Mouse (Mus musculus) G1E-ER4 (cell line): ENCODE data around the gene Gm9376. TPM values are rescaled to one million over a fixed set of nuclear protein-coding genes. Genes with fewer than 3 reads are reported as not detected.
A peak's percentile ranks its signal among the peaks of the same experiment; 100 is the strongest.

Experiments used
- GATA1 ChIP-seq: IDR thresholded peaks from one replicate; pipeline ENCODE4 v1.8.0; 2012; ENCODE audit warnings: low read length, inconsistent platforms
- polyA plus RNA-seq: library from polyadenylated mRNA; stranded (reverse); fragments of >175 nt; gene quantifications from 2 replicates; pipeline ENCODE4 v1.2.3, GENCODE M21; 2012

The Gm9376 gene
- polyA plus RNA-seq, 1 experiment: not detected

GRCm38 (mm10) chr14:118253381-118253780, 13.4 kb upstream of the Gm9376 start:
- no peak for TF ChIP-seq GATA1

- no peak for TF ChIP-seq GATA1
Observed at GRCm38 (mm10) chr14:118268849-118269248, 2.1 kb downstream of the Gm9376 start.

- no peak for TF ChIP-seq GATA1
Observed at GRCm38 (mm10) chr14:118272594-118273555, 6.1 kb downstream of the Gm9376 start.

GRCm38 (mm10) chr14:118277704-118278498, 11.1 kb downstream of the Gm9376 start:
- no peak for TF ChIP-seq GATA1

GRCm38 (mm10) chr14:118282272-118282671, 15.5 kb downstream of the Gm9376 start:
- no peak for TF ChIP-seq GATA1

GRCm38 (mm10) chr14:118282917-118283316, 16.2 kb downstream of the Gm9376 start:
- no peak for TF ChIP-seq GATA1

- TF ChIP-seq GATA1: no peak
Observed at GRCm38 (mm10) chr14:118286096-118286495, 19.3 kb downstream of the Gm9376 start.

GRCm38 (mm10) chr14:118289133-118289532, 22.4 kb downstream of the Gm9376 start:
- no peak for TF ChIP-seq GATA1

GRCm38 (mm10) chr14:118290009-118290408, 23.2 kb downstream of the Gm9376 start:
- no peak for TF ChIP-seq GATA1

GRCm38 (mm10) chr14:118302606-118303005, 35.8 kb downstream of the Gm9376 start:
- peak; percentile 84 for TF ChIP-seq GATA1

- TF ChIP-seq GATA1: peak; percentile 11
Observed at GRCm38 (mm10) chr14:118304560-118304959, 37.8 kb downstream of the Gm9376 start.

- no peak for TF ChIP-seq GATA1
Observed at GRCm38 (mm10) chr14:118305951-118306350, 39.2 kb downstream of the Gm9376 start.

GRCm38 (mm10) chr14:118307060-118307459, 40.3 kb downstream of the Gm9376 start:
- no peak for TF ChIP-seq GATA1

GRCm38 (mm10) chr14:118311703-118312102, 44.9 kb downstream of the Gm9376 start:
- no peak for TF ChIP-seq GATA1

- TF ChIP-seq GATA1: no peak
Observed at GRCm38 (mm10) chr14:118312664-118313063, 45.9 kb downstream of the Gm9376 start.

GRCm38 (mm10) chr14:118313931-118314330, 47.2 kb downstream of the Gm9376 start:
- no peak for TF ChIP-seq GATA1
